Mouse (Mus musculus) testis, adult 2 months (tissue): ENCODE results near the gene Lrrc4. TPM values are rescaled to one million over a fixed set of nuclear protein-coding genes. Genes with fewer than 3 reads are reported as not detected.

ENCODE experiments used
- H3K27ac ChIP-seq: fragments of 200-500 bp; 2 replicates; pipeline ENCODE4 v1.5.1; 2012; ENCODE audit warnings: low read depth, low read length; ENCODE audit not compliant: control insufficient read depth, insufficient read depth
- H3K27me3 ChIP-seq: fragments of 200-500 bp; 2 replicates; pipeline ENCODE4 v1.6.1; 2012; ENCODE audit warnings: mild to moderate bottlenecking, low read length, moderate library complexity; ENCODE audit not compliant: control insufficient read depth, insufficient read depth
- H3K36me3 ChIP-seq: fragments of 200-500 bp; 2 replicates; pipeline ENCODE4 v1.6.1; 2012; ENCODE audit warnings: mild to moderate bottlenecking, low read length; ENCODE audit not compliant: control insufficient read depth, insufficient read depth
- H3K4me1 ChIP-seq: fragments of 200-500 bp; 2 replicates; pipeline ENCODE4 v1.6.1; 2012; ENCODE audit warnings: low read length; ENCODE audit not compliant: control insufficient read depth, insufficient read depth
- H3K4me3 ChIP-seq: fragments of 200-500 bp; 2 replicates; pipeline ENCODE4 v1.5.1; 2012; ENCODE audit warnings: low read depth, mild to moderate bottlenecking, low read length, moderate library complexity, mixed read lengths; ENCODE audit not compliant: control insufficient read depth
- CTCF ChIP-seq: fragments of 200-500 bp; IDR thresholded peaks from 2 replicates; pipeline ENCODE4 v1.5.1; 2012; ENCODE audit warnings: low read depth, mild to moderate bottlenecking, inconsistent platforms, low read length, moderate library complexity; ENCODE audit not compliant: control insufficient read depth, insufficient read depth, insufficient replicate concordance
- POLR2A ChIP-seq: fragments of 200-500 bp; IDR thresholded peaks from 2 replicates; pipeline ENCODE4 v1.6.1; 2012; ENCODE audit warnings: low read depth, mild to moderate bottlenecking, inconsistent platforms, low read length, moderate library complexity; ENCODE audit not compliant: control insufficient read depth
- polyA plus RNA-seq: library from polyadenylated mRNA; depleted of rRNA; stranded (reverse); fragments of >200 nt; gene quantifications from 2 replicates; pipeline ENCODE4 v1.2.3, GENCODE M21; 2012

Lrrc4 gene
- polyA plus RNA-seq, 1 experiment = 3.0 TPM

GRCm38 (mm10) chr6:28767891-28768481, 63.6 kb downstream of the Lrrc4 start:
- H3K4me1 ChIP-seq = no peaks in the 10 kb centered on the region
- H3K4me3 ChIP-seq = no peak overlapping the region
- H3K27ac ChIP-seq = no peak overlapping the region
- no peaks in the 10 kb centered on the region for H3K36me3 ChIP-seq
- TF ChIP-seq CTCF = no peak
- no peak for TF ChIP-seq POLR2A
- no peaks in the 10 kb centered on the region for H3K27me3 ChIP-seq

- H3K4me3 ChIP-seq = no peak overlapping the region
- no peaks in the 10 kb centered on the region for H3K4me1 ChIP-seq
- TF ChIP-seq POLR2A = no peak
- TF ChIP-seq CTCF = no peak
- no peak overlapping the region for H3K27ac ChIP-seq
- H3K36me3 ChIP-seq = no peaks in the 10 kb centered on the region
- no peaks in the 10 kb centered on the region for H3K27me3 ChIP-seq
These were observed 64.9 kb downstream of the Lrrc4 start for GRCm38 (mm10) chr6:28766622-28767021.

- no peak for TF ChIP-seq CTCF
- TF ChIP-seq POLR2A = no peak
- H3K27me3 ChIP-seq = no peaks in the 10 kb centered on the region
- no peaks in the 10 kb centered on the region for H3K4me1 ChIP-seq
- H3K27ac ChIP-seq = no peak overlapping the region
- no peak overlapping the region for H3K4me3 ChIP-seq
- H3K36me3 ChIP-seq = no peaks in the 10 kb centered on the region
These were observed 69.3 kb downstream of the Lrrc4 start for GRCm38 (mm10) chr6:28762132-28762775.

- no peak for TF ChIP-seq POLR2A
These were observed 69.8 kb downstream of the Lrrc4 start for GRCm38 (mm10) chr6:28761728-28762127.

GRCm38 (mm10) chr6:28758293-28758692, 73.3 kb downstream of the Lrrc4 start:
- no peaks in the 10 kb centered on the region for H3K36me3 ChIP-seq
- H3K4me3 ChIP-seq = no peak overlapping the region
- H3K4me1 ChIP-seq = no peaks in the 10 kb centered on the region
- TF ChIP-seq CTCF (no peak), POLR2A (no peak)
- H3K27me3 ChIP-seq = no peaks in the 10 kb centered on the region
- H3K27ac ChIP-seq = no peak overlapping the region

More at GRCm38 (mm10) chr6:28761728-28762127, 69.8 kb downstream of the Lrrc4 start:
- Histone ChIP-seq H3K36me3 (no peaks in the 10 kb centered on the region), H3K27ac (no peak overlapping the region), H3K4me3 (no peak overlapping the region), H3K4me1 (no peaks in the 10 kb centered on the region), H3K27me3 (no peaks in the 10 kb centered on the region)

GRCm38 (mm10) chr6:28756306-28757018, 75.1 kb downstream of the Lrrc4 start:
- no peaks in the 10 kb centered on the region for H3K4me1 ChIP-seq
- no peaks in the 10 kb centered on the region for H3K27me3 ChIP-seq
- no peaks in the 10 kb centered on the region for H3K36me3 ChIP-seq
- TF ChIP-seq CTCF (no peak), POLR2A (no peak)
- no peak overlapping the region for H3K4me3 ChIP-seq
- H3K27ac ChIP-seq = no peak overlapping the region

GRCm38 (mm10) chr6:28754127-28754898, 77.2 kb downstream of the Lrrc4 start:
- H3K36me3 ChIP-seq = no peaks in the 10 kb centered on the region
- no peak overlapping the region for H3K4me3 ChIP-seq
- no peaks in the 10 kb centered on the region for H3K4me1 ChIP-seq
- TF ChIP-seq POLR2A (no peak), CTCF (no peak)
- H3K27ac ChIP-seq = no peak overlapping the region
- H3K27me3 ChIP-seq = no peaks in the 10 kb centered on the region

- Histone ChIP-seq H3K27ac (no peak overlapping the region), H3K36me3 (no peaks in the 10 kb centered on the region), H3K27me3 (no peaks in the 10 kb centered on the region), H3K4me1 (no peaks in the 10 kb centered on the region), H3K4me3 (no peak overlapping the region)
- TF ChIP-seq POLR2A (no peak), CTCF (no peak)
These were observed 77.9 kb downstream of the Lrrc4 start for GRCm38 (mm10) chr6:28753681-28754080.
